Mouse (Mus musculus): ENCODE data around the gene Rbmy. TPM values are rescaled to one million over a fixed set of nuclear protein-coding genes. Genes with fewer than 3 reads are reported as not detected.
"Not testable (repeated sequence)": the region's sequence is repeated elsewhere in the genome, so short reads cannot be mapped to it uniquely, and the experiment has no call there.

The Rbmy gene
- not detected in 2 replicates for polyA plus RNA-seq (2015; fragmentation: Nextera tagmentation; extraction: Ambion mirVana)

DNA sequence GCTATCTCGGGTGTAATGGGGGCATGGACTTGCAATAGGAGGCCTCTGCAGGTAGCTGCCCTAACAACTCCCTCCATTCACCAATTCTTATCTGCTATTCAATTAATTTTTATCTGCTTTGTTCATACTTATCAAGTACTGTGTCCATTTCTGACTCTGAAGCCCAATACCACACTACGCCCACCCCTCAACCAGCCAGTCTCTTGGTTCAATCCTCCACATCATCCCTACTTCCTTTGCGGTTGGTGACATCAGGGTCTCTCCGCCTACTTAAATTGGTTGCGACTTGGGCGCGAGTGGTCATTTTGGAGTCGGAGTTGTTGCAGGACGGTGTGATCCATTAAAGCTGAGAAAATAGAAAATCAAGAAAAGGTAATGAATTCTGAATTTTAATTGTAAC is at the start of gene Rbmy, which contains the start of gene Gm10256:
Gene Rbmy (plus strand): TSS at position 301 of the 400 bp plus-strand sequence.
Gene Gm10256 (plus strand): TSS at position 320 of the 400 bp plus-strand sequence.
- H3K4me1 ChIP-seq (ENCODE audit: control insufficient read depth, insufficient read depth, low read length); H3K27me3 ChIP-seq (replicated peaks; ENCODE audit: control insufficient read depth, insufficient read depth, low read length); H3K4me3 ChIP-seq (ENCODE audit: low read length); ATAC-seq; H3K4me2 ChIP-seq (ENCODE audit: low read depth, low read length); H3K27ac ChIP-seq (ENCODE audit: low read length); H3K9me3 ChIP-seq (ENCODE audit: control insufficient read depth, low read length); H3K9ac ChIP-seq (ENCODE audit: low read depth, low read length); H3K36me3 ChIP-seq (ENCODE audit: control insufficient read depth, insufficient read depth, low read length): not testable (repeated sequence)
- WGBS = no CpG with 5 or more reads among the region's 9 CpGs

DNA sequence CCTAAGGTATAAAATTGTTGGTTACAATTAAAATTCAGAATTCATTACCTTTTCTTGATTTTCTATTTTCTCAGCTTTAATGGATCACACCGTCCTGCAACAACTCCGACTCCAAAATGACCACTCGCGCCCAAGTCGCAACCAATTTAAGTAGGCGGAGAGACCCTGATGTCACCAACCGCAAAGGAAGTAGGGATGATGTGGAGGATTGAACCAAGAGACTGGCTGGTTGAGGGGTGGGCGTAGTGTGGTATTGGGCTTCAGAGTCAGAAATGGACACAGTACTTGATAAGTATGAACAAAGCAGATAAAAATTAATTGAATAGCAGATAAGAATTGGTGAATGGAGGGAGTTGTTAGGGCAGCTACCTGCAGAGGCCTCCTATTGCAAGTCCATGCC is 34.4 kb upstream of the Rbmy start, which contains the start of gene Gm4064:
Gene Gm4064 (minus strand): TSS at position 101 of the 400 bp plus-strand sequence.
- not testable (repeated sequence) for ATAC-seq; H3K27ac ChIP-seq (ENCODE audit: low read length); H3K4me2 ChIP-seq (ENCODE audit: low read depth, low read length); H3K9me3 ChIP-seq (ENCODE audit: control insufficient read depth, low read length); H3K4me3 ChIP-seq (ENCODE audit: low read length); H3K9ac ChIP-seq (ENCODE audit: low read depth, low read length); H3K36me3 ChIP-seq (ENCODE audit: control insufficient read depth, insufficient read depth, low read length); H3K4me1 ChIP-seq (ENCODE audit: control insufficient read depth, insufficient read depth, low read length); H3K27me3 ChIP-seq (replicated peaks; ENCODE audit: control insufficient read depth, insufficient read depth, low read length)
- no CpG with 5 or more reads among the region's 8 CpGs for WGBS

Other genes with a start within 250 kb of the Rbmy start
- not detected in 2 replicates for gene H2al2c, start 231.6 kb upstream of the Rbmy start, polyA plus RNA-seq (2015; fragmentation: Nextera tagmentation; extraction: Ambion mirVana)
- not detected in 2 replicates for gene Sry, start 167.0 kb upstream of the Rbmy start, polyA plus RNA-seq (2015; fragmentation: Nextera tagmentation; extraction: Ambion mirVana)
- not detected in 2 replicates for gene H2al2b, start 110.0 kb upstream of the Rbmy start, polyA plus RNA-seq (2015; fragmentation: Nextera tagmentation; extraction: Ambion mirVana)
- not detected in 2 replicates for gene Gm4064, start 34.5 kb upstream of the Rbmy start, polyA plus RNA-seq (2015; fragmentation: Nextera tagmentation; extraction: Ambion mirVana)
- not detected in 2 replicates for gene Gm10256, start within 50 bp of the Rbmy start, polyA plus RNA-seq (2015; fragmentation: Nextera tagmentation; extraction: Ambion mirVana)
- gene Gm10352, start 70.3 kb downstream of the Rbmy start, polyA plus RNA-seq (2015; fragmentation: Nextera tagmentation; extraction: Ambion mirVana) = not detected in 2 replicates
- gene Gm29289, start 101.9 kb downstream of the Rbmy start, polyA plus RNA-seq (2015; fragmentation: Nextera tagmentation; extraction: Ambion mirVana) = not detected in 2 replicates

All from intestine, embryonic 16.5 days (tissue).